Mouse (Mus musculus): ENCODE results near the gene Trf. TPM values are rescaled to one million over a fixed set of nuclear protein-coding genes. Genes with fewer than 3 reads are reported as not detected.
"Not testable (repeated sequence)": the region's sequence is repeated elsewhere in the genome, so short reads cannot be mapped to it uniquely, and the experiment has no call there.

The Trf gene
- polyA plus RNA-seq, 1 experiment from 2014 or later = 35.5 TPM

- ATAC-seq (ENCODE audit: insufficient read depth) (peak; percentile 55), DNase-seq (peak; percentile 66)
- H3K27me3 ChIP-seq (ENCODE audit: insufficient read depth, low read length) = no peaks in the 10 kb centered on the region
- H3K4me1 ChIP-seq (ENCODE audit: insufficient read depth) = peaks cover 6% of the 10 kb centered on the region; the same call in 1 of the 2 replicates
- no peak overlapping the region for H3K27ac ChIP-seq (ENCODE audit: low read depth)
- peak overlapping the region; percentile 54 for H3K9ac ChIP-seq
- H3K36me3 ChIP-seq (ENCODE audit: insufficient read depth) = no peaks in the 10 kb centered on the region
- TF ChIP-seq CTCF (IDR thresholded peaks at IDR 0.05; ENCODE audit: low read depth) = no peak
- peak overlapping the region; percentile 41 for H3K4me3 ChIP-seq (ENCODE audit: low read depth, low read length)
- H3K4me2 ChIP-seq = peak overlapping the region; percentile 80
- WGBS = 42% methylated on average over 3 of the region's 3 CpGs
- no peaks in the 10 kb centered on the region for H3K9me3 ChIP-seq (ENCODE audit: low read depth, low read length)
Observed at GRCm38 (mm10) chr9:103180303-103180702, 49.9 kb downstream of the Trf start.

GRCm38 (mm10) chr9:103175692-103176091 lies 54.6 kb downstream of the Trf start:
- no peak for TF ChIP-seq CTCF (IDR thresholded peaks at IDR 0.05; ENCODE audit: low read depth)
- H3K4me1 ChIP-seq (ENCODE audit: insufficient read depth) = peaks cover 6% of the 10 kb centered on the region; the same call in 1 of the 2 replicates
- DNase-seq = no peak
- H3K27ac ChIP-seq (ENCODE audit: low read depth) = no peak overlapping the region
- H3K9me3 ChIP-seq (ENCODE audit: low read depth, low read length) = no peaks in the 10 kb centered on the region
- no peak overlapping the region for H3K4me3 ChIP-seq (ENCODE audit: low read depth, low read length)
- 94% methylated on average over 7 of the region's 7 CpGs for WGBS
- no peaks in the 10 kb centered on the region for H3K27me3 ChIP-seq (ENCODE audit: insufficient read depth, low read length)
- no peak for ATAC-seq (ENCODE audit: insufficient read depth)
- H3K9ac ChIP-seq = no peak overlapping the region
- no peaks in the 10 kb centered on the region for H3K36me3 ChIP-seq (ENCODE audit: insufficient read depth)
- H3K4me2 ChIP-seq = no peak overlapping the region

- H3K4me2 ChIP-seq = no peak overlapping the region
- no peaks in the 10 kb centered on the region for H3K9me3 ChIP-seq (ENCODE audit: low read depth, low read length)
- no peak overlapping the region for H3K27ac ChIP-seq (ENCODE audit: low read depth)
- no peaks in the 10 kb centered on the region for H3K36me3 ChIP-seq (ENCODE audit: insufficient read depth)
- H3K4me1 ChIP-seq (ENCODE audit: insufficient read depth) = no peaks in the 10 kb centered on the region; the same call in 1 of the 2 replicates
- peak; percentile 69 for TF ChIP-seq CTCF (IDR thresholded peaks at IDR 0.05; ENCODE audit: low read depth)
- no peak overlapping the region for H3K9ac ChIP-seq
- 53% methylated on average over 6 of the region's 6 CpGs for WGBS
- no peaks in the 10 kb centered on the region for H3K27me3 ChIP-seq (ENCODE audit: insufficient read depth, low read length)
- DNase-seq (peak; percentile 43), ATAC-seq (ENCODE audit: insufficient read depth) (no peak)
- no peak overlapping the region for H3K4me3 ChIP-seq (ENCODE audit: low read depth, low read length)
Observed at GRCm38 (mm10) chr9:103174771-103175519, 55.3 kb downstream of the Trf start.

GRCm38 (mm10) chr9:103168771-103169170 lies 61.5 kb downstream of the Trf start:
- no peak overlapping the region for H3K27ac ChIP-seq (ENCODE audit: low read depth)
- no peak for TF ChIP-seq CTCF (IDR thresholded peaks at IDR 0.05; ENCODE audit: low read depth)
- no peak overlapping the region for H3K4me2 ChIP-seq
- DNase-seq (no peak), ATAC-seq (ENCODE audit: insufficient read depth) (no peak)
- H3K27me3 ChIP-seq (ENCODE audit: insufficient read depth, low read length) = no peaks in the 10 kb centered on the region; the same call in 1 of the 2 replicates
- no peak overlapping the region for H3K4me3 ChIP-seq (ENCODE audit: low read depth, low read length)
- no peaks in the 10 kb centered on the region for H3K4me1 ChIP-seq (ENCODE audit: insufficient read depth)
- H3K9me3 ChIP-seq (ENCODE audit: low read depth, low read length) = no peaks in the 10 kb centered on the region
- no peak overlapping the region for H3K9ac ChIP-seq
- H3K36me3 ChIP-seq (ENCODE audit: insufficient read depth) = no peaks in the 10 kb centered on the region
- 44% methylated on average over 7 of the region's 7 CpGs for WGBS

GRCm38 (mm10) chr9:103168046-103168445 lies 62.2 kb downstream of the Trf start:
- H3K9ac ChIP-seq = no peak overlapping the region
- no peaks in the 10 kb centered on the region for H3K36me3 ChIP-seq (ENCODE audit: insufficient read depth)
- DNase-seq (no peak), ATAC-seq (ENCODE audit: insufficient read depth) (0 out of 2 replicates have a peak, but pooled peaks have one; percentile 35)
- no peaks in the 10 kb centered on the region; the same call in 1 of the 2 replicates for H3K27me3 ChIP-seq (ENCODE audit: insufficient read depth, low read length)
- TF ChIP-seq CTCF (IDR thresholded peaks at IDR 0.05; ENCODE audit: low read depth) = 0 out of 2 replicates have a peak, but pooled peaks have one; percentile 7
- 73% methylated on average over 6 of the region's 6 CpGs for WGBS
- no peak overlapping the region for H3K4me3 ChIP-seq (ENCODE audit: low read depth, low read length)
- H3K4me2 ChIP-seq = no peak overlapping the region
- H3K27ac ChIP-seq (ENCODE audit: low read depth) = no peak overlapping the region
- H3K4me1 ChIP-seq (ENCODE audit: insufficient read depth) = no peaks in the 10 kb centered on the region
- no peaks in the 10 kb centered on the region for H3K9me3 ChIP-seq (ENCODE audit: low read depth, low read length)

- no peak for TF ChIP-seq CTCF (IDR thresholded peaks at IDR 0.05; ENCODE audit: low read depth)
- ATAC-seq (ENCODE audit: insufficient read depth) (no peak), DNase-seq (no peak)
- 66% methylated on average over 15 of the region's 15 CpGs for WGBS
- H3K4me2 ChIP-seq = no peak overlapping the region
- no peak overlapping the region for H3K9ac ChIP-seq
- H3K4me1 ChIP-seq (ENCODE audit: insufficient read depth) = no peaks in the 10 kb centered on the region
- H3K36me3 ChIP-seq (ENCODE audit: insufficient read depth) = no peaks in the 10 kb centered on the region
- H3K27ac ChIP-seq (ENCODE audit: low read depth) = no peak overlapping the region
- no peaks in the 10 kb centered on the region; the same call in 1 of the 2 replicates for H3K27me3 ChIP-seq (ENCODE audit: insufficient read depth, low read length)
- no peaks in the 10 kb centered on the region for H3K9me3 ChIP-seq (ENCODE audit: low read depth, low read length)
- no peak overlapping the region for H3K4me3 ChIP-seq (ENCODE audit: low read depth, low read length)
Observed at GRCm38 (mm10) chr9:103163806-103164205, 66.4 kb downstream of the Trf start.

- not testable (repeated sequence) for H3K36me3 ChIP-seq (ENCODE audit: insufficient read depth); H3K9ac ChIP-seq; H3K4me2 ChIP-seq; H3K27me3 ChIP-seq (ENCODE audit: insufficient read depth, low read length); DNase-seq; ATAC-seq (ENCODE audit: insufficient read depth); H3K4me3 ChIP-seq (ENCODE audit: low read depth, low read length); H3K9me3 ChIP-seq (ENCODE audit: low read depth, low read length); H3K4me1 ChIP-seq (ENCODE audit: insufficient read depth); H3K27ac ChIP-seq (ENCODE audit: low read depth)
- WGBS = 76% methylated on average over 7 of the region's 7 CpGs
Observed at GRCm38 (mm10) chr9:103155158-103155557, 75.1 kb downstream of the Trf start.

Data from lung, embryonic 14.5 days (tissue).